Mouse (Mus musculus) embryonic facial prominence, embryonic 14.5 days (tissue): ENCODE measurements around the gene Hsd3b7. TPM values are rescaled to one million over a fixed set of nuclear protein-coding genes. Genes with fewer than 3 reads are reported as not detected.

Experiments used
- ATAC-seq: fragments of 200-750 bp; cut with Nextera tagmentation; 2 replicates; pipeline ENCODE4 v1.8.0; 2017; ENCODE audit warnings: low read depth, moderate number of reproducible peaks, moderate TSS enrichment
- DNase-seq: peaks from one replicate; pipeline ENCODE4 v3.0.0-alpha.2; 2015; ENCODE audit warnings: low spot score
- H3K27ac ChIP-seq: fragments of 300-500 bp; sonication (generic); replicated peaks from 2 replicates; pipeline ENCODE4 v1.5.1; 2014; ENCODE audit warnings: low read depth, mild to moderate bottlenecking, low read length, moderate library complexity
- H3K27me3 ChIP-seq: fragments of 300-500 bp; sonication (generic); replicated peaks from 2 replicates; pipeline ENCODE4 v1.6.1; 2014; ENCODE audit warnings: low read length; ENCODE audit not compliant: control insufficient read depth, insufficient read depth
- H3K36me3 ChIP-seq: fragments of 300-500 bp; sonication (generic); 2 replicates; pipeline ENCODE4 v1.6.1; 2014; ENCODE audit warnings: low read length, mixed read lengths; ENCODE audit not compliant: control insufficient read depth, insufficient read depth
- H3K4me1 ChIP-seq: fragments of 300-500 bp; sonication (generic); 2 replicates; pipeline ENCODE4 v1.6.1; 2014; ENCODE audit warnings: antibody characterized with exemption, low read length; ENCODE audit not compliant: control insufficient read depth, insufficient read depth
- H3K4me2 ChIP-seq: fragments of 300-500 bp; sonication (generic); 2 replicates; pipeline ENCODE4 v1.6.1; 2014; ENCODE audit warnings: low read depth, mild to moderate bottlenecking, low read length, moderate library complexity, mixed read lengths
- H3K4me3 ChIP-seq: fragments of 300-500 bp; sonication (generic); 2 replicates; pipeline ENCODE4 v1.5.1; 2014; ENCODE audit warnings: low read depth, mild to moderate bottlenecking, low read length
- H3K9ac ChIP-seq: fragments of 300-500 bp; sonication (generic); 2 replicates; pipeline ENCODE4 v1.6.1; 2014; ENCODE audit warnings: low read depth, mild to moderate bottlenecking, low read length, moderate library complexity, mixed read lengths
- H3K9me3 ChIP-seq: fragments of 300-500 bp; sonication (generic); 2 replicates; pipeline ENCODE4 v1.6.1; 2016; ENCODE audit warnings: low read length; ENCODE audit not compliant: control insufficient read depth
- WGBS: fragments of 180-500 bp; shearing (Covaris S2); extraction: QIAGEN DNeasy Blood & Tissue Kit; methylation state at CpG from one replicate; pipeline ENCODE4 v1.1.7; 2014; 5-methylcytosine and 5-hydroxymethylcytosine counted together
- polyA plus RNA-seq: library from polyadenylated mRNA; unstranded; fragments of >200 nt; fragmentation: Nextera tagmentation; extraction: Ambion mirVana; gene quantifications from 2 replicates; pipeline ENCODE4 v1.2.1, GENCODE M21; 2014

Hsd3b7 gene
- polyA plus RNA-seq, 1 experiment from 2014 or later: 23.5 TPM

GRCm38 (mm10) chr7:127765756-127766155, 34.6 kb upstream of the Hsd3b7 start:
- no peak overlapping the region for H3K4me2 ChIP-seq
- DNase-seq (no peak), ATAC-seq (no peak)
- H3K9ac ChIP-seq: no peak overlapping the region
- no peaks in the 10 kb centered on the region for H3K27me3 ChIP-seq
- 91% methylated on average over 2 of the region's 2 CpGs for WGBS
- H3K36me3 ChIP-seq: peaks cover 61% of the 10 kb centered on the region
- H3K4me3 ChIP-seq: no peak overlapping the region
- H3K9me3 ChIP-seq: no peaks in the 10 kb centered on the region
- H3K27ac ChIP-seq: no peak overlapping the region
- peaks cover 8% of the 10 kb centered on the region; the same call in 1 of the 2 replicates for H3K4me1 ChIP-seq

- peaks cover 14% of the 10 kb centered on the region; the same call in 1 of the 2 replicates for H3K4me1 ChIP-seq
- no peak overlapping the region for H3K4me3 ChIP-seq
- H3K27ac ChIP-seq: no peak overlapping the region
- no peak overlapping the region for H3K9ac ChIP-seq
- H3K27me3 ChIP-seq: no peaks in the 10 kb centered on the region
- ATAC-seq (no peak), DNase-seq (no peak)
- no peaks in the 10 kb centered on the region for H3K9me3 ChIP-seq
- no peak overlapping the region for H3K4me2 ChIP-seq
- peaks cover 58% of the 10 kb centered on the region for H3K36me3 ChIP-seq
- 75% methylated on average over 13 of the region's 17 CpGs for WGBS
Observed at GRCm38 (mm10) chr7:127766851-127767609, 33.4 kb upstream of the Hsd3b7 start.

GRCm38 (mm10) chr7:127767671-127768345, 32.6 kb upstream of the Hsd3b7 start:
- H3K9ac ChIP-seq: no peak overlapping the region
- H3K27me3 ChIP-seq: no peaks in the 10 kb centered on the region

GRCm38 (mm10) chr7:127768346-127768996, 31.9 kb upstream of the Hsd3b7 start:
- DNase-seq (no peak), ATAC-seq (no peak)
- Histone ChIP-seq H3K4me2 (peak overlapping the region; percentile 89; the same call in 1 of the 2 replicates), H3K9me3 (no peaks in the 10 kb centered on the region), H3K4me3 (0 out of 2 replicates have a peak overlapping the region, but pooled peaks have one; percentile 70), H3K27me3 (no peaks in the 10 kb centered on the region), H3K9ac (no peak overlapping the region), H3K36me3 (peaks cover 46% of the 10 kb centered on the region), H3K4me1 (peaks cover 14% of the 10 kb centered on the region; the same call in 1 of the 2 replicates), H3K27ac (peak overlapping the region; percentile 93; the same call in 1 of the 2 replicates)
- WGBS: 55% methylated on average over 11 of the region's 13 CpGs

More at GRCm38 (mm10) chr7:127767671-127768345, 32.6 kb upstream of the Hsd3b7 start:
- H3K4me3 ChIP-seq: no peak overlapping the region
- H3K4me2 ChIP-seq: no peak overlapping the region
- H3K27ac ChIP-seq: peak overlapping the region; percentile 93; the same call in 1 of the 2 replicates
- no peaks in the 10 kb centered on the region for H3K9me3 ChIP-seq
- peaks cover 14% of the 10 kb centered on the region; the same call in 1 of the 2 replicates for H3K4me1 ChIP-seq
- ATAC-seq (no peak), DNase-seq (no peak)
- 96% methylated on average over 19 of the region's 19 CpGs for WGBS
- peaks cover 52% of the 10 kb centered on the region for H3K36me3 ChIP-seq

- no peaks in the 10 kb centered on the region for H3K27me3 ChIP-seq
- H3K4me1 ChIP-seq: peaks cover 14% of the 10 kb centered on the region; the same call in 1 of the 2 replicates
- peak overlapping the region; percentile 93 for H3K27ac ChIP-seq
- peak overlapping the region; percentile 89 for H3K4me2 ChIP-seq
- H3K9ac ChIP-seq: peak overlapping the region; percentile 90
- H3K4me3 ChIP-seq: peak overlapping the region; percentile 70
- 1% methylated on average over 16 of the region's 16 CpGs for WGBS
- H3K9me3 ChIP-seq: no peaks in the 10 kb centered on the region
- ATAC-seq (peak; percentile 90), DNase-seq (peak; percentile 99)
- H3K36me3 ChIP-seq: peaks cover 40% of the 10 kb centered on the region
Observed at GRCm38 (mm10) chr7:127768997-127769593, 31.3 kb upstream of the Hsd3b7 start.

- peak; percentile 93 for DNase-seq
- Histone ChIP-seq H3K9ac (peak within 1 kb of the TSS; percentile 90), H3K9me3 (no peaks in the 10 kb centered on the region)
Observed at GRCm38 (mm10) chr7:127769651-127770038, 30.8 kb upstream of the Hsd3b7 start, which contains the start of gene Orai3. Orai3 (plus strand) TSS chr7:127769815.

GRCm38 (mm10) chr7:127770039-127770905, 30.1 kb upstream of the Hsd3b7 start:
- peak; percentile 7 for ATAC-seq
- peak overlapping the region; percentile 93 for H3K27ac ChIP-seq
- peak overlapping the region; percentile 70 for H3K4me3 ChIP-seq
- H3K9ac ChIP-seq: peak overlapping the region; percentile 90
- no peaks in the 10 kb centered on the region for H3K27me3 ChIP-seq
- H3K4me1 ChIP-seq: peaks cover 14% of the 10 kb centered on the region; the same call in 1 of the 2 replicates
- H3K4me2 ChIP-seq: peak overlapping the region; percentile 89
- 3% methylated on average over 24 of the region's 27 CpGs for WGBS
- peaks cover 34% of the 10 kb centered on the region for H3K36me3 ChIP-seq
- peak; percentile 29 for DNase-seq
- H3K9me3 ChIP-seq: no peaks in the 10 kb centered on the region

More at GRCm38 (mm10) chr7:127769651-127770038, 30.8 kb upstream of the Hsd3b7 start, which contains the start of gene Orai3:
- under 1% methylated on average over 18 of the region's 24 CpGs for WGBS
- no peaks in the 10 kb centered on the region for H3K27me3 ChIP-seq
- peaks cover 39% of the 10 kb centered on the region for H3K36me3 ChIP-seq
- peak; percentile 77 for ATAC-seq
- peak within 1 kb of the TSS; percentile 93 for H3K27ac ChIP-seq
- peaks cover 14% of the 10 kb centered on the region; the same call in 1 of the 2 replicates for H3K4me1 ChIP-seq
- H3K4me2 ChIP-seq: peak within 1 kb of the TSS; percentile 89
- peak within 1 kb of the TSS; percentile 70 for H3K4me3 ChIP-seq
